Mouse (Mus musculus) midbrain, postnatal 0 days (tissue): ENCODE results near the gene Ptprg. TPM values are rescaled to one million over a fixed set of nuclear protein-coding genes. Genes with fewer than 3 reads are reported as not detected.

ENCODE experiments used
- ATAC-seq: fragments of 200-750 bp; cut with Nextera tagmentation; 2 replicates; pipeline ENCODE4 v1.8.0; 2017; ENCODE audit warnings: moderate number of reproducible peaks, mild to moderate bottlenecking, moderate TSS enrichment, moderate library complexity; ENCODE audit not compliant: low FRiP score
- DNase-seq: peaks from one replicate; pipeline ENCODE4 v3.0.0-alpha.2; 2015; ENCODE audit warnings: low spot score
- H3K27ac ChIP-seq: fragments of 300-500 bp; sonication (generic); 2 replicates; pipeline ENCODE4 v1.5.1; 2014; ENCODE audit warnings: low read depth, mild to moderate bottlenecking, low read length, mixed read lengths
- H3K27me3 ChIP-seq: fragments of 300-500 bp; sonication (generic); 2 replicates; pipeline ENCODE4 v1.6.1; 2014; ENCODE audit warnings: low read length, control low read depth, mixed read lengths; ENCODE audit not compliant: insufficient read depth
- H3K36me3 ChIP-seq: fragments of 300-500 bp; sonication (generic); 2 replicates; pipeline ENCODE4 v1.6.1; 2014; ENCODE audit warnings: low read length, control low read depth, mixed read lengths; ENCODE audit not compliant: insufficient read depth
- H3K4me1 ChIP-seq: fragments of 300-500 bp; sonication (generic); 2 replicates; pipeline ENCODE4 v1.6.1; 2014; ENCODE audit warnings: mild to moderate bottlenecking, control low read depth, antibody characterized with exemption, low read length, mixed read lengths; ENCODE audit not compliant: insufficient read depth
- H3K4me2 ChIP-seq: fragments of 300-500 bp; sonication (generic); 2 replicates; pipeline ENCODE4 v1.6.1; 2014; ENCODE audit warnings: low read depth, mild to moderate bottlenecking, low read length, mixed read lengths; ENCODE audit not compliant: poor library complexity, severe bottlenecking
- H3K4me3 ChIP-seq: fragments of 300-500 bp; sonication (generic); 2 replicates; pipeline ENCODE4 v1.5.1; 2014; ENCODE audit warnings: low read depth, mild to moderate bottlenecking, low read length, moderate library complexity
- H3K9ac ChIP-seq: fragments of 300-500 bp; sonication (generic); replicated peaks from 2 replicates; pipeline ENCODE4 v1.6.1; 2014; ENCODE audit warnings: mild to moderate bottlenecking, low read length, moderate library complexity, mixed read lengths; ENCODE audit not compliant: poor library complexity, severe bottlenecking
- H3K9me3 ChIP-seq: fragments of 300-500 bp; sonication (generic); 2 replicates; pipeline ENCODE4 v1.6.1; 2016; ENCODE audit warnings: low read length, control low read depth
- CTCF ChIP-seq: IDR thresholded peaks from 2 replicates; pipeline ENCODE4 v1.5.1; 2016; ENCODE audit warnings: antibody characterized with exemption, mild to moderate bottlenecking
- WGBS: fragments of 180-500 bp; shearing (Covaris S2); extraction: QIAGEN DNeasy Blood & Tissue Kit; methylation state at CpG from one replicate; pipeline ENCODE4 v1.1.7; 2014; 5-methylcytosine and 5-hydroxymethylcytosine counted together
- polyA plus RNA-seq: library from polyadenylated mRNA; unstranded; fragments of >200 nt; fragmentation: Nextera tagmentation; extraction: Ambion mirVana; gene quantifications from 2 replicates; pipeline ENCODE4 v1.2.1, GENCODE M21; 2015
- total RNA-seq: library from RNA; depleted of rRNA; stranded (reverse); fragments of >200 nt; gene quantifications from 2 replicates; pipeline ENCODE4 v1.2.3, GENCODE M21; 2014

The Ptprg gene
- total and polyA plus RNA-seq, 2 experiments from 2014 or later = 25.7 to 84.9 TPM

- Histone ChIP-seq H3K9ac (no peak overlapping the region), H3K36me3 (no peaks in the 10 kb centered on the region), H3K4me3 (no peak overlapping the region), H3K4me1 (no peaks in the 10 kb centered on the region), H3K27ac (no peak overlapping the region), H3K9me3 (no peaks in the 10 kb centered on the region), H3K4me2 (no peak overlapping the region), H3K27me3 (no peaks in the 10 kb centered on the region)
- DNase-seq (no peak), ATAC-seq (no peak)
- WGBS = 81% methylated on average over 4 of the region's 4 CpGs
- TF ChIP-seq CTCF = no peak
These were observed 145.5 kb downstream of the Ptprg start for GRCm38 (mm10) chr14:11698880-11699279.

GRCm38 (mm10) chr14:11699654-11700053 lies 146.3 kb downstream of the Ptprg start:
- no peak for TF ChIP-seq CTCF
- 89% methylated on average over 2 of the region's 2 CpGs for WGBS
- H3K4me2 ChIP-seq = no peak overlapping the region
- H3K9ac ChIP-seq = no peak overlapping the region
- H3K4me1 ChIP-seq = no peaks in the 10 kb centered on the region
- DNase-seq = no peak
- H3K36me3 ChIP-seq = no peaks in the 10 kb centered on the region
- ATAC-seq = no peak
- no peaks in the 10 kb centered on the region for H3K27me3 ChIP-seq
- H3K9me3 ChIP-seq = no peaks in the 10 kb centered on the region
- no peak overlapping the region for H3K4me3 ChIP-seq
- no peak overlapping the region for H3K27ac ChIP-seq

- Histone ChIP-seq H3K36me3 (no peaks in the 10 kb centered on the region), H3K9ac (no peak overlapping the region), H3K9me3 (no peaks in the 10 kb centered on the region), H3K4me3 (no peak overlapping the region), H3K27me3 (no peaks in the 10 kb centered on the region), H3K27ac (no peak overlapping the region), H3K4me1 (no peaks in the 10 kb centered on the region), H3K4me2 (no peak overlapping the region)
- ATAC-seq = no peak
- TF ChIP-seq CTCF = no peak
- WGBS = 87% methylated on average over 9 of the region's 9 CpGs
- DNase-seq = no peak
These were observed 148.4 kb downstream of the Ptprg start for GRCm38 (mm10) chr14:11701516-11702249.

GRCm38 (mm10) chr14:11702770-11703477 lies 149.6 kb downstream of the Ptprg start:
- Histone ChIP-seq H3K9me3 (no peaks in the 10 kb centered on the region), H3K4me2 (no peak overlapping the region), H3K4me3 (no peak overlapping the region), H3K27ac (no peak overlapping the region), H3K4me1 (no peaks in the 10 kb centered on the region), H3K9ac (no peak overlapping the region), H3K27me3 (no peaks in the 10 kb centered on the region), H3K36me3 (no peaks in the 10 kb centered on the region)
- DNase-seq (no peak), ATAC-seq (no peak)
- 68% methylated on average over 11 of the region's 11 CpGs for WGBS
- TF ChIP-seq CTCF = no peak

GRCm38 (mm10) chr14:11704871-11705270 lies 151.5 kb downstream of the Ptprg start:
- H3K9me3 ChIP-seq = no peaks in the 10 kb centered on the region
- no peaks in the 10 kb centered on the region for H3K36me3 ChIP-seq
- H3K27ac ChIP-seq = no peak overlapping the region
- TF ChIP-seq CTCF = no peak
- no peak for ATAC-seq
- WGBS = 31% methylated on average over 2 of the region's 2 CpGs
- DNase-seq = no peak
- no peaks in the 10 kb centered on the region for H3K4me1 ChIP-seq
- no peak overlapping the region for H3K4me2 ChIP-seq
- H3K4me3 ChIP-seq = no peak overlapping the region
- no peaks in the 10 kb centered on the region for H3K27me3 ChIP-seq
- no peak overlapping the region for H3K9ac ChIP-seq

- no peak overlapping the region for H3K4me2 ChIP-seq
- TF ChIP-seq CTCF = no peak
- WGBS = 49% methylated on average over 2 of the region's 2 CpGs
- H3K4me3 ChIP-seq = no peak overlapping the region
- no peak for ATAC-seq
- no peaks in the 10 kb centered on the region for H3K4me1 ChIP-seq
- H3K27ac ChIP-seq = no peak overlapping the region
- no peaks in the 10 kb centered on the region for H3K9me3 ChIP-seq
- no peak overlapping the region for H3K9ac ChIP-seq
- no peaks in the 10 kb centered on the region for H3K27me3 ChIP-seq
- no peaks in the 10 kb centered on the region for H3K36me3 ChIP-seq
- DNase-seq = no peak
These were observed 156.0 kb downstream of the Ptprg start for GRCm38 (mm10) chr14:11709352-11709751.
